Mouse (Mus musculus) neural tube, embryonic 10.5 days (tissue): ENCODE measurements around the gene Plk5.

Experiments used
- DNase-seq: peaks from one replicate; pipeline ENCODE4 v3.0.0-alpha.2; 2017; ENCODE audit warnings: low spot score; ENCODE audit errors: extremely low spot score

Gene Plk5

GRCm38 (mm10) chr10:80412656-80413541 lies 56.6 kb downstream of the Plk5 start:
- no peak for DNase-seq
